Mouse (Mus musculus) erythroblast, embryonic 14.5 days (primary cell): ENCODE measurements at regions not wholly inside any gene's neighbourhood (a gene's known extent, or its start where the extent isn't known, plus 50 kb on each side); places are given as distances from the start of the nearest gene placed in this dataset.

Experiments
- GATA1 ChIP-seq: IDR thresholded peaks from 2 replicates; pipeline ENCODE4 v1.6.1; 2012; ENCODE audit warnings: low read length, inconsistent platforms, mixed read lengths
- TAL1 ChIP-seq: IDR thresholded peaks from 3 replicates; pipeline ENCODE4 v1.6.1; 2012; ENCODE audit warnings: low read length, inconsistent platforms, mixed read lengths

DNA sequence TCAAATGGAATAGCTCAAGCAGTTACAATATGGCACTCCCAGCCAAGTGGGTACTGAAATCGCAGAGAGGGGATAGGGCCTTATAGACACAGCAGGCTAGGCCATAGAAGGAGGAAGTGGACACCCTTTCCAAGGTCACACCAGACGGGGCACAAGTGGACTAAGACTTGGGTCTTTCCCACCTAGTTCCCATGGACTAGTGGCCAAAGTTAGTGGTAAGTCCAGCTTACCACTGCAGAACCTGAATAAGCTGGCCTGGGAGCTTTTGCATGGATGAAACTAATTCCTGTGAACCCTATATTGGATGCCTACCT, 216.8 kb upstream of the Spdye4c start:
- TF ChIP-seq GATA1, result no peak
- no peak for TF ChIP-seq TAL1
